8 mouse cellular contexts compared by ENCODE assay signal in the genomic region with DNA sequence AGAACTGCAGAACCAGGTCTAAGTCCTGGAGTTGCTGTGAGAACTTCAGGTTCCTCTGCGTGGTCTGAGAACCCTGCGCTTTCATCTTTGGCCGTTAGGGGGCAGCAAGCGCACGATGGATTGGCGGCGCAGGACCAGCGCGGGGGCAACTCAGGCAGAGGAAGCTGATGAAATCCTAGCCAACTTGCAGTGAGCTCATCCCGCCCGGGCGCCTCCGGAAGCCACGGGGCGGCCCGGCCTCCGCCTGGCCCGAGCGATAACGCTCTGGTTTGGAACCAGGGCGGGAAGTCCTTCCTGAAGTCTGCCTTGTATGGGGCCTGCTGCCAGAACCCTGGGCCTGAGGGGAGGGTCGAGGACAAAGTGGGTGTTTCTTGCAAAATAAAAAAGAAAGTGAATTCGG. TPM values are rescaled to one million over a fixed set of nuclear protein-coding genes. Genes with fewer than 3 reads are reported as not detected.
DNase-seq lines count a peak whose midpoint lies in the region; ATAC-seq and TF ChIP-seq lines count a peak whose summit lies in the region.

No protein-coding gene starts in this region.

- peak; percentile 64 for ATAC-seq in CD4-positive, CD25-positive, alpha-beta regulatory T cell, adult 4 months
- ATAC-seq in erythroid progenitor cell, adult 5-6 weeks (replicated peaks; ENCODE audit: low FRiP score, poor library complexity, severe bottlenecking): peak; percentile 81
- peak; percentile 53 for ATAC-seq in heart, embryonic 13.5 days (ENCODE audit: extremely low read depth, insufficient number of reproducible peaks, low FRiP score, low TSS enrichment)
- ATAC-seq in kidney, postnatal 0 days (replicated peaks; ENCODE audit: low FRiP score, low read depth): peak; percentile 84
- ATAC-seq in liver, embryonic 13.5 days (ENCODE audit: low read depth): peak; percentile 84
- peak; percentile 89 for ATAC-seq in stomach, embryonic 15.5 days (ENCODE audit: insufficient read depth, low FRiP score, low read depth)

- peak overlapping the region; percentile 59 for H3K4me3 ChIP-seq in brown adipose tissue, adult 24 weeks (ENCODE audit: insufficient read depth, low read depth, low read length)
- H3K4me3 ChIP-seq in heart, embryonic 13.5 days: peak overlapping the region; percentile 55
- H3K4me3 ChIP-seq in kidney, postnatal 0 days (replicated peaks; ENCODE audit: low read depth, low read length): peak overlapping the region; percentile 46
- peak overlapping the region; percentile 60 for H3K4me3 ChIP-seq in liver, embryonic 13.5 days (replicated peaks)
- peak overlapping the region; percentile 59 for H3K4me3 ChIP-seq in stomach, embryonic 15.5 days (replicated peaks)

- no peaks in the 10 kb centered on the region for H3K36me3 ChIP-seq in heart, embryonic 13.5 days
- no peaks in the 10 kb centered on the region for H3K36me3 ChIP-seq in kidney, postnatal 0 days (ENCODE audit: insufficient read depth, low read length)
- no peaks in the 10 kb centered on the region for H3K36me3 ChIP-seq in liver, embryonic 13.5 days
- H3K36me3 ChIP-seq in stomach, embryonic 15.5 days: no peaks in the 10 kb centered on the region

- H3K4me1 ChIP-seq in brown adipose tissue, adult 24 weeks (ENCODE audit: control insufficient read depth, insufficient read depth, insufficient read length, low read length): no peaks in the 10 kb centered on the region; the same call in 1 of the 2 replicates
- peaks cover 31% of the 10 kb centered on the region for H3K4me1 ChIP-seq in heart, embryonic 13.5 days
- H3K4me1 ChIP-seq in kidney, postnatal 0 days (replicated peaks; ENCODE audit: insufficient read depth, low read length): no peaks in the 10 kb centered on the region; the same call in 1 of the 2 replicates
- peaks cover 46% of the 10 kb centered on the region for H3K4me1 ChIP-seq in liver, embryonic 13.5 days (replicated peaks)
- H3K4me1 ChIP-seq in stomach, embryonic 15.5 days: peaks cover 21% of the 10 kb centered on the region

- H3K27ac ChIP-seq in brown adipose tissue, adult 24 weeks (replicated peaks; ENCODE audit: low read depth, low read length): peak overlapping the region; percentile 92
- peak overlapping the region; percentile 94 for H3K27ac ChIP-seq in heart, embryonic 13.5 days (replicated peaks)
- peak overlapping the region; percentile 81 for H3K27ac ChIP-seq in kidney, postnatal 0 days
- H3K27ac ChIP-seq in liver, embryonic 13.5 days: peak overlapping the region; percentile 99
- peak overlapping the region; percentile 94 for H3K27ac ChIP-seq in stomach, embryonic 15.5 days

- no peaks in the 10 kb centered on the region for H3K9me3 ChIP-seq in heart, embryonic 13.5 days
- no peaks in the 10 kb centered on the region for H3K9me3 ChIP-seq in kidney, postnatal 0 days (replicated peaks; ENCODE audit: low read length)
- H3K9me3 ChIP-seq in liver, embryonic 13.5 days (replicated peaks): no peaks in the 10 kb centered on the region
- H3K9me3 ChIP-seq in stomach, embryonic 15.5 days: no peaks in the 10 kb centered on the region

- H3K4me2 ChIP-seq in heart, embryonic 13.5 days: peak overlapping the region; percentile 74
- peak overlapping the region; percentile 65 for H3K4me2 ChIP-seq in kidney, postnatal 0 days (ENCODE audit: low read length)
- peak overlapping the region; percentile 82 for H3K4me2 ChIP-seq in liver, embryonic 13.5 days
- peak overlapping the region; percentile 97 for H3K4me2 ChIP-seq in stomach, embryonic 15.5 days

- WGBS in heart, embryonic 13.5 days: 0% methylated on average over 23 of the region's 23 CpGs
- under 1% methylated on average over 23 of the region's 23 CpGs for WGBS in kidney, postnatal 0 days
- WGBS in liver, embryonic 13.5 days (ENCODE audit: insufficient replicate concordance): under 1% methylated on average over 23 of the region's 23 CpGs
- WGBS in stomach, embryonic 15.5 days: under 1% methylated on average over 23 of the region's 23 CpGs

- no peaks in the 10 kb centered on the region for H3K27me3 ChIP-seq in heart, embryonic 13.5 days (replicated peaks)
- no peaks in the 10 kb centered on the region for H3K27me3 ChIP-seq in kidney, postnatal 0 days (ENCODE audit: insufficient read depth, low read length)
- peaks cover 18% of the 10 kb centered on the region for H3K27me3 ChIP-seq in liver, embryonic 13.5 days
- H3K27me3 ChIP-seq in stomach, embryonic 15.5 days (replicated peaks): no peaks in the 10 kb centered on the region

- peak; percentile 97 for DNase-seq in kidney, postnatal 0 days (ENCODE audit: low spot score)
- DNase-seq in liver, embryonic 13.5 days: peak; percentile 94
- peak; percentile 94 to 95 for DNase-seq in natural killer cell, adult 2 months (ENCODE audit: low spot score in 2 of 2)

- H3K9ac ChIP-seq in heart, embryonic 13.5 days: peak overlapping the region; percentile 77
- H3K9ac ChIP-seq in kidney, postnatal 0 days (ENCODE audit: low read depth, low read length): peak overlapping the region; percentile 53
- H3K9ac ChIP-seq in liver, embryonic 13.5 days: peak overlapping the region; percentile 74
- H3K9ac ChIP-seq in stomach, embryonic 15.5 days: peak overlapping the region; percentile 41

- TF ChIP-seq CTCF in kidney, postnatal 0 days (IDR thresholded peaks at IDR 0.05; ENCODE audit: low read depth): peak; percentile 94

RNA-seq across cellular contexts. Expression of a gene that starts 8.2 kb away (rescaled TPM):
- 10 to 100 TPM in 1 of 2 experiments, 1 to 10 TPM in 1; 7.6 to 13.1 TPM for polyA plus RNA-seq in CD4-positive, CD25-positive, alpha-beta regulatory T cell, adult 4 months (2017; shearing (Covaris generic))
- polyA plus RNA-seq in brown adipose tissue, adult 24 weeks (2012; ENCODE audit: insufficient read depth, insufficient read length, missing spikeins): 26.4 and 28.6 TPM in 2 replicates
- 15.1 and 25.6 TPM in 2 replicates for total RNA-seq in erythroid progenitor cell, adult 5-6 weeks (2015; ENCODE audit: low replicate concordance)
- total RNA-seq in erythroid progenitor cell, adult 5-6 weeks (2017; ENCODE audit: low replicate concordance): 27.7 and 39.5 TPM in 2 replicates
- 14.3 and 16.5 TPM in 2 replicates for polyA plus RNA-seq in heart, embryonic 13.5 days (2015; fragmentation: Nextera tagmentation; extraction: Ambion mirVana)
- 14.2 and 17.1 TPM in 2 replicates for polyA plus RNA-seq in kidney, postnatal 0 days (2015; fragmentation: Nextera tagmentation; extraction: Ambion mirVana)
- 12.6 and 17.5 TPM in 2 replicates for polyA plus RNA-seq in liver, embryonic 13.5 days (2015; fragmentation: Nextera tagmentation; extraction: Ambion mirVana)
- polyA plus RNA-seq in stomach, embryonic 15.5 days (2015; fragmentation: Nextera tagmentation; extraction: Ambion mirVana): 26.7 and 27.0 TPM in 2 replicates

RNA-seq across cellular contexts. Expression of a gene that starts 13.4 kb away (rescaled TPM):
- polyA plus RNA-seq in CD4-positive, CD25-positive, alpha-beta regulatory T cell, adult 4 months (2017; shearing (Covaris generic)): 1 to 10 TPM in 1 of 2 experiments, not detected in 1; 1.2 TPM
- polyA plus RNA-seq in brown adipose tissue, adult 24 weeks (2012; ENCODE audit: insufficient read depth, insufficient read length, missing spikeins): 5.0 and 10.8 TPM in 2 replicates
- total RNA-seq in erythroid progenitor cell, adult 5-6 weeks (2015; ENCODE audit: low replicate concordance): 0.42 and 3.2 TPM in 2 replicates
- total RNA-seq in erythroid progenitor cell, adult 5-6 weeks (2017; ENCODE audit: low replicate concordance): 0.76 and 2.6 TPM in 2 replicates
- polyA plus RNA-seq in heart, embryonic 13.5 days (2015; fragmentation: Nextera tagmentation; extraction: Ambion mirVana): 8.2 and 8.8 TPM in 2 replicates
- polyA plus RNA-seq in kidney, postnatal 0 days (2015; fragmentation: Nextera tagmentation; extraction: Ambion mirVana): 12.4 and 13.1 TPM in 2 replicates
- polyA plus RNA-seq in liver, embryonic 13.5 days (2015; fragmentation: Nextera tagmentation; extraction: Ambion mirVana): 4.1 and 4.5 TPM in 2 replicates
- 6.7 and 7.4 TPM in 2 replicates for polyA plus RNA-seq in stomach, embryonic 15.5 days (2015; fragmentation: Nextera tagmentation; extraction: Ambion mirVana)

RNA-seq across cellular contexts. Expression of a gene that starts 21.4 kb away (rescaled TPM):
- 1 to 10 TPM; 1.0 to 2.3 TPM for polyA plus RNA-seq in CD4-positive, CD25-positive, alpha-beta regulatory T cell, adult 4 months (2017; shearing (Covaris generic))
- polyA plus RNA-seq in brown adipose tissue, adult 24 weeks (2012; ENCODE audit: insufficient read depth, insufficient read length, missing spikeins): 16.0 and 17.2 TPM in 2 replicates
- 6.8 and 9.6 TPM in 2 replicates for total RNA-seq in erythroid progenitor cell, adult 5-6 weeks (2015; ENCODE audit: low replicate concordance)
- 16.3 and 19.3 TPM in 2 replicates for total RNA-seq in erythroid progenitor cell, adult 5-6 weeks (2017; ENCODE audit: low replicate concordance)
- 10.7 TPM in 2 replicates for polyA plus RNA-seq in heart, embryonic 13.5 days (2015; fragmentation: Nextera tagmentation; extraction: Ambion mirVana)
- 28.2 and 32.0 TPM in 2 replicates for polyA plus RNA-seq in kidney, postnatal 0 days (2015; fragmentation: Nextera tagmentation; extraction: Ambion mirVana)
- polyA plus RNA-seq in liver, embryonic 13.5 days (2015; fragmentation: Nextera tagmentation; extraction: Ambion mirVana): 3.9 and 4.4 TPM in 2 replicates
- polyA plus RNA-seq in stomach, embryonic 15.5 days (2015; fragmentation: Nextera tagmentation; extraction: Ambion mirVana): 20.5 and 21.1 TPM in 2 replicates

RNA-seq across cellular contexts. Expression of a gene that starts 35.5 kb away (rescaled TPM):
- polyA plus RNA-seq in CD4-positive, CD25-positive, alpha-beta regulatory T cell, adult 4 months (2017; shearing (Covaris generic)): not detected
- polyA plus RNA-seq in brown adipose tissue, adult 24 weeks (2012; ENCODE audit: insufficient read depth, insufficient read length, missing spikeins): 3.6 and 5.2 TPM in 2 replicates
- total RNA-seq in erythroid progenitor cell, adult 5-6 weeks (2015; ENCODE audit: low replicate concordance): 5.4 and 8.0 TPM in 2 replicates
- total RNA-seq in erythroid progenitor cell, adult 5-6 weeks (2017; ENCODE audit: low replicate concordance): 2.3 and 5.0 TPM in 2 replicates
- polyA plus RNA-seq in heart, embryonic 13.5 days (2015; fragmentation: Nextera tagmentation; extraction: Ambion mirVana): 1.5 and 2.2 TPM in 2 replicates
- polyA plus RNA-seq in kidney, postnatal 0 days (2015; fragmentation: Nextera tagmentation; extraction: Ambion mirVana): 3.1 and 3.4 TPM in 2 replicates
- 1.4 TPM in 2 replicates for polyA plus RNA-seq in liver, embryonic 13.5 days (2015; fragmentation: Nextera tagmentation; extraction: Ambion mirVana)
- polyA plus RNA-seq in stomach, embryonic 15.5 days (2015; fragmentation: Nextera tagmentation; extraction: Ambion mirVana): 3.7 and 4.1 TPM in 2 replicates

RNA-seq across cellular contexts. Expression of a gene that starts 50.9 kb away (rescaled TPM):
- under 1 TPM in 1 of 2 experiments, not detected in 1; 0.15 TPM for polyA plus RNA-seq in CD4-positive, CD25-positive, alpha-beta regulatory T cell, adult 4 months (2017; shearing (Covaris generic))
- polyA plus RNA-seq in brown adipose tissue, adult 24 weeks (2012; ENCODE audit: insufficient read depth, insufficient read length, missing spikeins): 0.40 and 0.46 TPM in 2 replicates
- 2.2 and 8.4 TPM in 2 replicates for total RNA-seq in erythroid progenitor cell, adult 5-6 weeks (2015; ENCODE audit: low replicate concordance)
- total RNA-seq in erythroid progenitor cell, adult 5-6 weeks (2017; ENCODE audit: low replicate concordance): 1.8 and 3.3 TPM in 2 replicates
- 0.76 and 0.78 TPM in 2 replicates for polyA plus RNA-seq in heart, embryonic 13.5 days (2015; fragmentation: Nextera tagmentation; extraction: Ambion mirVana)
- polyA plus RNA-seq in kidney, postnatal 0 days (2015; fragmentation: Nextera tagmentation; extraction: Ambion mirVana): 0.08 and 0.11 TPM in 2 replicates
- polyA plus RNA-seq in liver, embryonic 13.5 days (2015; fragmentation: Nextera tagmentation; extraction: Ambion mirVana): 0.72 and 0.77 TPM in 2 replicates
- polyA plus RNA-seq in stomach, embryonic 15.5 days (2015; fragmentation: Nextera tagmentation; extraction: Ambion mirVana): 0.28 and 0.37 TPM in 2 replicates

Comparison
In these comparisons a context has a peak if more than half of its experiments do, and no peak if none do; other contexts are left out.
1. Peak in every context shown above with its lines: DNase-seq, ATAC-seq, H3K4me3 ChIP-seq and H3K27ac ChIP-seq.